Mouse (Mus musculus) megakaryocyte, embryonic 14.5 days (primary cell): ENCODE results near the gene Sox6.

ENCODE experiments used
- FLI1 ChIP-seq: IDR thresholded peaks from 2 replicates; pipeline ENCODE4 v1.6.1; 2012; ENCODE audit warnings: low read length, inconsistent platforms, mixed read lengths
- GATA1 ChIP-seq: IDR thresholded peaks from 3 replicates; pipeline ENCODE4 v1.6.1; 2012; ENCODE audit warnings: mixed read lengths, low read length, inconsistent platforms, borderline replicate concordance

- TF ChIP-seq GATA1 (no peak), FLI1 (no peak)
Observed at GRCm38 (mm10) chr7:115895831-115896230, 142.8 kb downstream of the Sox6 start.
